Mouse (Mus musculus): ENCODE measurements around the gene Zcchc12. TPM values are rescaled to one million over a fixed set of nuclear protein-coding genes. Genes with fewer than 3 reads are reported as not detected.

The Zcchc12 gene
- total and polyA plus RNA-seq, 3 experiments = not detected

DNA sequence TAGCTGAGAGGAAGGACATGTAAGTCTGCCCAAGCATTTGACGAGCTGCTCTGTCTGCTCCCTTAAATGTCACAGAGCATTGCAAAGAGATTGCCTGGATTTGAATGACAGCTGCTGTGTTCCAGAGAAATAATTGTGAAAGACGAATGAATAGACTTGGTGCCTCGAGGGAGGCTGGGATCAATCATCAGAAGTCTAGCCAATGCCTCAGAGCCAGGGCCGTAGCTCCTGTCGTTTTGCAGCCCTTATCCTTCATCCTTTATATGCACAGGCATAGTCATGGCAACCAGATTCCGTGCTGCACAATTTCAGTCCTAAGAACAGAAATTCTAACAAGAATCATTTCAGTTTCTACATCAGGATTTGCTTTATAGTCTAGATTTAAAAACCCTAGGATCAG lies 9.3 kb upstream of the Zcchc12 start:
- H3K79me2 ChIP-seq (ENCODE audit: control insufficient read depth, insufficient read depth, low read length, poor library complexity) = no peaks in the 10 kb centered on the region
- no peak overlapping the region for H3K9ac ChIP-seq (ENCODE audit: control insufficient read depth, low read depth, low read length, poor library complexity, severe bottlenecking)
- TF ChIP-seq GABPA (IDR thresholded peaks at IDR 0.05; ENCODE audit: low read depth, low read length) (no peak), ETS1 (IDR thresholded peaks at IDR 0.05; ENCODE audit: low read depth, low read length) (no peak), SIN3A (IDR thresholded peaks at IDR 0.05; ENCODE audit: low read length) (no peak), SMC3 (IDR thresholded peaks at IDR 0.05; ENCODE audit: low read depth, low read length) (no peak), ZC3H11A (IDR thresholded peaks at IDR 0.05; ENCODE audit: low read depth, low read length) (no peak), BHLHE40 (IDR thresholded peaks at IDR 0.05; ENCODE audit: borderline replicate concordance, low read depth, low read length) (no peak), RCOR1 (IDR thresholded peaks at IDR 0.05; ENCODE audit: low read depth, low read length) (no peak), POLR2AphosphoS2 (IDR thresholded peaks at IDR 0.05; ENCODE audit: low read length) (no peak), TCF12 (IDR thresholded peaks at IDR 0.05; ENCODE audit: low read depth, low read length) (no peak), CHD1 (IDR thresholded peaks at IDR 0.05; ENCODE audit: low read depth, low read length) (no peak), GATA1 (IDR thresholded peaks at IDR 0.05; ENCODE audit: low read depth, low read length) (no peak), MXI1 (IDR thresholded peaks at IDR 0.05; ENCODE audit: low read depth, low read length) (no peak), ELF1 (IDR thresholded peaks at IDR 0.05; ENCODE audit: low read depth, low read length) (no peak), EP300 (IDR thresholded peaks at IDR 0.05; ENCODE audit: low read depth in 1 of 2, low read length in 2 of 2) (no peak), JUND (IDR thresholded peaks at IDR 0.05; ENCODE audit: low read depth, low read length) (no peak), NRF1 (IDR thresholded peaks at IDR 0.05; ENCODE audit: insufficient read depth, low read depth, low read length, poor library complexity, severe bottlenecking) (no peak), MYB (IDR thresholded peaks at IDR 0.05; ENCODE audit: low read depth, low read length) (no peak), CHD2 (IDR thresholded peaks at IDR 0.05; ENCODE audit: low read length) (no peak), E2F4 (IDR thresholded peaks at IDR 0.05; ENCODE audit: borderline replicate concordance, low read depth, low read length) (no peak)
- no peak for DNase-seq (ENCODE audit: low read depth, low spot score)
- no peaks in the 10 kb centered on the region for H3K36me3 ChIP-seq (ENCODE audit: control insufficient read depth in 1 of 2, insufficient read depth in 2 of 2, low read length in 2 of 2)
- no peak overlapping the region for H3K27ac ChIP-seq (ENCODE audit: control insufficient read depth, low read depth, low read length)
- no peak overlapping the region for H3K4me3 ChIP-seq (ENCODE audit: control insufficient read depth in 1 of 2, insufficient read depth in 1 of 2, low read depth in 2 of 2, low read length in 2 of 2)
- no peaks in the 10 kb centered on the region for H3K9me3 ChIP-seq (replicated peaks; ENCODE audit: insufficient read depth, low read length)
- H3K27me3 ChIP-seq (ENCODE audit: control insufficient read depth in 1 of 2, insufficient read depth in 2 of 2, low read length in 2 of 2) = no peaks in the 10 kb centered on the region
- no peaks in the 10 kb centered on the region for H3K4me1 ChIP-seq (ENCODE audit: control insufficient read depth in 1 of 2, insufficient read depth in 2 of 2, low read length in 2 of 2)

DNA sequence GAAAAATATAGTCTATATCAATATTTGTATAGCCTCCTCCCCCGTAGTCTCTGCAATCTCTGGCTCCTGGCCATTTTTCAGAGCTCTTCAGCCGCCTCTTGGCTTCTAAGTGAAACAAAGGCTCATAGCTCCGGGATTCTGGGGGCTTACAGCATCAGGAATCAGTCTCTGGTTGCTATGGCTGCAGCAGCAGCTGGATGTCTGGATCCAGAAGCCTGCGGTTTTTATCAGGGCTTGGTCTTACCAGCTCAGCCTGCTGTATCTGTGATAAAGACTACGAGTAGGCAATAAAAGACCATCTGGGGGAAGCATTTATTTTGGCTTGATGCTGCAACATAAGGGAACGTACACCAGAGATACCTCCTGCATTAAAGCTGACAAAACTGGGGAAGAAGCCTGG lies 1.8 kb upstream of the Zcchc12 start:
- peak; percentile 34 for DNase-seq (ENCODE audit: low read depth, low spot score)
- Histone ChIP-seq H3K4me3 (ENCODE audit: control insufficient read depth in 1 of 2, insufficient read depth in 1 of 2, low read depth in 2 of 2, low read length in 2 of 2) (no peak overlapping the region), H3K79me2 (ENCODE audit: control insufficient read depth, insufficient read depth, low read length, poor library complexity) (no peaks in the 10 kb centered on the region), H3K36me3 (ENCODE audit: control insufficient read depth in 1 of 2, insufficient read depth in 2 of 2, low read length in 2 of 2) (no peaks in the 10 kb centered on the region), H3K27ac (ENCODE audit: control insufficient read depth, low read depth, low read length) (no peak overlapping the region), H3K4me1 (ENCODE audit: control insufficient read depth in 1 of 2, insufficient read depth in 2 of 2, low read length in 2 of 2) (no peaks in the 10 kb centered on the region), H3K9me3 (replicated peaks; ENCODE audit: insufficient read depth, low read length) (no peaks in the 10 kb centered on the region), H3K27me3 (ENCODE audit: control insufficient read depth in 1 of 2, insufficient read depth in 2 of 2, low read length in 2 of 2) (no peaks in the 10 kb centered on the region), H3K9ac (ENCODE audit: control insufficient read depth, low read depth, low read length, poor library complexity, severe bottlenecking) (no peak overlapping the region)
- 0 out of 2 replicates have a peak, but pooled peaks have one; percentile 43 for TF ChIP-seq TAL1 (IDR thresholded peaks at IDR 0.05; ENCODE audit: low read length)
- peak; percentile 24 to 43; a peak in 1 of 4 replicates for TF ChIP-seq EP300 (IDR thresholded peaks at IDR 0.05; ENCODE audit: low read depth in 1 of 2, low read length in 2 of 2)
- TF ChIP-seq HCFC1 (IDR thresholded peaks at IDR 0.05; ENCODE audit: low read depth, low read length) = no peak
- TF ChIP-seq NELFE (IDR thresholded peaks at IDR 0.05; ENCODE audit: low read depth, low read length) = no peak
- TF ChIP-seq GATA1 (IDR thresholded peaks at IDR 0.05; ENCODE audit: low read depth, low read length) = peak; percentile 26; the same call in 1 of the 2 replicates
- no peak for TF ChIP-seq CHD2 (IDR thresholded peaks at IDR 0.05; ENCODE audit: low read length)
- TF ChIP-seq JUND (IDR thresholded peaks at IDR 0.05; ENCODE audit: low read depth, low read length) = no peak
- no peak for TF ChIP-seq TBP (IDR thresholded peaks at IDR 0.05; ENCODE audit: low read depth, low read length)
- no peak for TF ChIP-seq MAX (IDR thresholded peaks at IDR 0.05; ENCODE audit: low read length)
- TF ChIP-seq E2F4 (IDR thresholded peaks at IDR 0.05; ENCODE audit: borderline replicate concordance, low read depth, low read length) = no peak
- TF ChIP-seq ZKSCAN1 (IDR thresholded peaks at IDR 0.05; ENCODE audit: low read depth, low read length) = no peak
- TF ChIP-seq TCF12 (IDR thresholded peaks at IDR 0.05; ENCODE audit: low read depth, low read length) = peak; percentile 57

Data from MEL (cell line).